Comparison of ENCODE assay signal across 11 mouse cellular contexts in the genomic region with DNA sequence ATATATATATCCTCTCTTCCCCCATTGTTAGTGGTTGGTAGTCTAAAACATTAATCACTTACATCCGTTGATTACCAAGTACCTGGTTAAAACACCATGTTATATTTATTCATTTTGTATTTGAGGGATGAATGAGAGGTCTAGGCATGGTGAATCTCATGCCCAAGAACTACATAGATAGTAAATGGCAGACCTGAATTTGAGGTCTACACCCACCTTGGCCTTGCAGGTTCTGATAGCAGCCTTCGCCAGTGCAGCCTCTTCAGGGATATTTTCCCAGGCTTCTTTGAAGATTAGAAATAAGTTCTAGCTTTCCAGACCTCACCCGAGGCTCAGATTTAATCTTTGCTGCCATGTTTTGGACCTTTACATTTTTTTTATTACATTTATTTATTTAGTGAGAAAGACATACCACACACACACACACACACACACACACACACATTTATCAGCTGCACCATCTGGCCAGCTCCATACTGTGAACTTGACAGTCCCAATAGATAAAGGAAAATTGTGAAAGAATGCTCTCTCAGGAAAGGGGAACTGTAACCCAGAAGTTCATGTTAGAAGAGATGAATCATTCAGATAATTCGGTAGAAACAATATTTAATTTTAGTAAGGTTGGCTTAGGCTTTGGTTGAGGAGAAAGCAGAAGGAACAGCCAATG. TPM values are rescaled to one million over a fixed set of nuclear protein-coding genes. Genes with fewer than 3 reads are reported as not detected.
DNase-seq lines count a peak whose midpoint lies in the region; ATAC-seq and TF ChIP-seq lines count a peak whose summit lies in the region.
"Had no signal": no experiment of that assay in that cellular context is flagged by ENCODE, and none has a peak within 500 bp of the region (broad histone marks: within the 10 kb centered on the region; RNA-seq: fewer than 3 reads in every experiment).

No protein-coding gene starts in this region.

- peak overlapping the region; percentile 92 for H3K4me2 ChIP-seq in liver, postnatal 0 days (ENCODE audit: low read depth, low read length)
- no peak overlapping the region for H3K4me2 ChIP-seq in heart, embryonic 12.5 days
- H3K4me2 ChIP-seq: heart, embryonic 15.5 days; lung, embryonic 15.5 days had no signal

- TF ChIP-seq EP300 in heart, adult 2 months (IDR thresholded peaks at IDR 0.05; ENCODE audit: insufficient read depth, low read depth, low read length), result no peak
- peak; percentile 91 for TF ChIP-seq EP300 in liver, postnatal 0 days (IDR thresholded peaks at IDR 0.05; ENCODE audit: low read depth)

- peaks cover 1% of the 10 kb centered on the region for H3K4me1 ChIP-seq in heart, adult 2 months (ENCODE audit: control insufficient read depth, insufficient read depth, low read length)
- H3K4me1 ChIP-seq in liver, postnatal 0 days (ENCODE audit: insufficient read depth), result peaks cover 21% of the 10 kb centered on the region
- H3K4me1 ChIP-seq in heart, embryonic 10.5 days, result peaks cover 4% of the 10 kb centered on the region
- peaks cover 12% of the 10 kb centered on the region for H3K4me1 ChIP-seq in heart, embryonic 12.5 days (replicated peaks)

- no peak overlapping the region for H3K9ac ChIP-seq in heart, adult 2 months (ENCODE audit: low read depth, low read length)
- H3K9ac ChIP-seq in liver, postnatal 0 days (replicated peaks), result no peak overlapping the region
- H3K9ac ChIP-seq in heart, embryonic 12.5 days, result no peak overlapping the region
- H3K9ac ChIP-seq: heart, embryonic 15.5 days; lung, embryonic 15.5 days; stomach, embryonic 15.5 days had no signal

- no peak for DNase-seq in heart, adult 2 months
- DNase-seq in heart, postnatal 36 days, result no peak
- DNase-seq in A20 (ENCODE audit: low read depth, low spot score), result peak; percentile 24
- no peak for DNase-seq in liver, postnatal 0 days
- DNase-seq in embryo, embryonic 10 days (ENCODE audit: low spot score), result no peak
- no peak for DNase-seq in heart, embryonic 10.5 days (ENCODE audit: low spot score)

- TF ChIP-seq POLR2A in heart, adult 2 months (IDR thresholded peaks at IDR 0.05; ENCODE audit: insufficient read depth, low read depth, low read length), result no peak

- no peak for TF ChIP-seq CTCF in heart, adult 2 months (IDR thresholded peaks at IDR 0.05)
- TF ChIP-seq CTCF in liver, postnatal 0 days (IDR thresholded peaks at IDR 0.05; ENCODE audit: low read depth), result no peak

- H3K27ac ChIP-seq in heart, adult 2 months, result 0 out of 2 replicates have a peak overlapping the region, but pooled peaks have one; percentile 27
- H3K27ac ChIP-seq in liver, postnatal 0 days (ENCODE audit: low read depth), result peak overlapping the region; percentile 42; the same call in 1 of the 2 replicates
- no peak overlapping the region for H3K27ac ChIP-seq in heart, embryonic 10.5 days
- no peak overlapping the region for H3K27ac ChIP-seq in heart, embryonic 12.5 days (ENCODE audit: poor library complexity, severe bottlenecking)
- H3K27ac ChIP-seq: heart, embryonic 15.5 days; lung, embryonic 15.5 days; stomach, embryonic 15.5 days had no signal

- H3K79me2 ChIP-seq in heart, adult 2 months (replicated peaks; ENCODE audit: control insufficient read depth, insufficient read depth, low read length), result peaks cover 5% of the 10 kb centered on the region; the same call in 1 of the 2 replicates

- H3K27me3 ChIP-seq in heart, adult 2 months (ENCODE audit: control insufficient read depth, insufficient read depth, low read length), result no peaks in the 10 kb centered on the region
- peaks cover 3% of the 10 kb centered on the region; the same call in 1 of the 2 replicates for H3K27me3 ChIP-seq in liver, postnatal 0 days (ENCODE audit: insufficient read depth, low read length)
- no peaks in the 10 kb centered on the region for H3K27me3 ChIP-seq in heart, embryonic 10.5 days (ENCODE audit: insufficient read depth, poor library complexity, severe bottlenecking)
- no peaks in the 10 kb centered on the region for H3K27me3 ChIP-seq in heart, embryonic 12.5 days (replicated peaks)
- H3K27me3 ChIP-seq: heart, embryonic 15.5 days; stomach, embryonic 15.5 days had no signal

- H3K9me3 ChIP-seq in liver, postnatal 0 days (ENCODE audit: low read length), result no peaks in the 10 kb centered on the region
- no peaks in the 10 kb centered on the region for H3K9me3 ChIP-seq in heart, embryonic 10.5 days
- no peaks in the 10 kb centered on the region for H3K9me3 ChIP-seq in heart, embryonic 12.5 days (replicated peaks)
- H3K9me3 ChIP-seq: heart, embryonic 15.5 days; lung, embryonic 15.5 days; stomach, embryonic 15.5 days had no signal

- intact Hi-C loops in heart, adult 2 months (cut with DNase I), result loop anchor here (5.0 kb wide), 1 partner anchor 143 kb away; no protein-coding TSS in a partner anchor
- intact Hi-C loops in heart, postnatal 36 days (cut with DNase I), result loop anchor here (5.0 to 10.0 kb wide), 4 partner anchors 33 to 163 kb away; partner anchors contain the start of gene Otulin

- 0 out of 2 replicates have a peak, but pooled peaks have one; percentile 19 for ATAC-seq in erythroblast, adult 5-6 weeks (replicated peaks; ENCODE audit: low FRiP score, poor library complexity, severe bottlenecking)
- ATAC-seq in liver, postnatal 0 days, result 0 out of 2 replicates have a peak, but pooled peaks have one; percentile 29
- no peak for ATAC-seq in heart, embryonic 12.5 days (ENCODE audit: insufficient number of reproducible peaks, low FRiP score)

- H3K36me3 ChIP-seq in heart, adult 2 months (ENCODE audit: control insufficient read depth, insufficient read depth, low read length), result peaks cover 15% of the 10 kb centered on the region
- H3K36me3 ChIP-seq in liver, postnatal 0 days (replicated peaks; ENCODE audit: insufficient read depth, low read length), result peaks cover 2% of the 10 kb centered on the region; the same call in 1 of the 2 replicates
- 0 out of 2 replicates have a peak, but pooled peaks cover 4% of the 10 kb centered on the region for H3K36me3 ChIP-seq in heart, embryonic 10.5 days
- H3K36me3 ChIP-seq in heart, embryonic 12.5 days, result no peaks in the 10 kb centered on the region
- H3K36me3 ChIP-seq: heart, embryonic 15.5 days; lung, embryonic 15.5 days; stomach, embryonic 15.5 days had no signal

- 51% methylated on average over 4 of the region's 4 CpGs for WGBS in heart, adult 2 months
- WGBS in liver, postnatal 0 days (ENCODE audit: insufficient replicate concordance), result 46% methylated on average over 4 of the region's 4 CpGs
- 75% methylated on average over 4 of the region's 4 CpGs for WGBS in heart, embryonic 10.5 days
- WGBS in heart, embryonic 12.5 days, result 67% methylated on average over 4 of the region's 4 CpGs

- H3K4me3 ChIP-seq in heart, adult 2 months, result no peak overlapping the region
- 0 out of 2 replicates have a peak overlapping the region, but pooled peaks have one; percentile 11 for H3K4me3 ChIP-seq in liver, postnatal 0 days (ENCODE audit: low read depth, low read length)
- no peak overlapping the region for H3K4me3 ChIP-seq in heart, embryonic 10.5 days
- H3K4me3 ChIP-seq in heart, embryonic 12.5 days, result no peak overlapping the region
- H3K4me3 ChIP-seq: lung, embryonic 15.5 days had no signal

RNA-seq across cellular contexts. Expression of gene Ank, which starts 2.5 kb away (rescaled TPM):
- 100 to 1,000 TPM; 196 to 225 TPM for total RNA-seq in heart, adult 2 months (2021)
- polyA plus RNA-seq in heart, adult 2 months (2012; rRNA removed), result 176 and 318 TPM in 2 replicates
- 100 to 1,000 TPM; 188 to 201 TPM for total RNA-seq in heart, postnatal 36 days (2021)
- total RNA-seq in erythroblast, adult 5-6 weeks (2015; ENCODE audit: low replicate concordance), result 107 and 136 TPM in 2 replicates
- total RNA-seq in erythroblast, adult 5-6 weeks (2017; ENCODE audit: low replicate concordance), result 90.5 and 98.3 TPM in 2 replicates
- 7.8 and 8.3 TPM in 2 replicates for polyA plus RNA-seq in liver, postnatal 0 days (2015; fragmentation: Nextera tagmentation; extraction: Ambion mirVana)
- 8.4 and 11.0 TPM in 2 replicates for polyA plus RNA-seq in heart, embryonic 10.5 days (2016; fragmentation: Nextera tagmentation; extraction: Ambion mirVana)
- polyA plus RNA-seq in heart, embryonic 12.5 days (2016; fragmentation: Nextera tagmentation; extraction: Ambion mirVana), result 12.6 and 14.7 TPM in 2 replicates

Comparison
In these comparisons a context has a peak if more than half of its experiments do, and no peak if none do; other contexts are left out.
1. H3K27ac ChIP-seq: peak in heart, adult 2 months (single experiment) and liver, postnatal 0 days (single experiment); none in heart, embryonic 10.5 days (single experiment) and heart, embryonic 12.5 days (single experiment).
2. RNA of gene Ank, which starts 2.5 kb away (polyA plus RNA-seq): 176 to 318 TPM in heart, adult 2 months; 12.6 to 14.7 TPM in heart, embryonic 12.5 days, 8.4 to 11.0 TPM in heart, embryonic 10.5 days and 7.8 to 8.3 TPM in liver, postnatal 0 days; every median in the first group is over 10 times any median in the second.